Mouse (Mus musculus) spleen, postnatal 10 days (tissue): ENCODE data around the gene Sgsm2.
"Not testable (repeated sequence)": the region's sequence is repeated elsewhere in the genome, so short reads cannot be mapped to it uniquely, and the experiment has no call there.

Source experiments
- DNase-seq, 2 experiments: peaks; one replicate each; pipeline ENCODE4 v3.0.0; 2021 to 2022; ENCODE audit warnings: low spot score in 2 of 2

Sgsm2 gene

DNA sequence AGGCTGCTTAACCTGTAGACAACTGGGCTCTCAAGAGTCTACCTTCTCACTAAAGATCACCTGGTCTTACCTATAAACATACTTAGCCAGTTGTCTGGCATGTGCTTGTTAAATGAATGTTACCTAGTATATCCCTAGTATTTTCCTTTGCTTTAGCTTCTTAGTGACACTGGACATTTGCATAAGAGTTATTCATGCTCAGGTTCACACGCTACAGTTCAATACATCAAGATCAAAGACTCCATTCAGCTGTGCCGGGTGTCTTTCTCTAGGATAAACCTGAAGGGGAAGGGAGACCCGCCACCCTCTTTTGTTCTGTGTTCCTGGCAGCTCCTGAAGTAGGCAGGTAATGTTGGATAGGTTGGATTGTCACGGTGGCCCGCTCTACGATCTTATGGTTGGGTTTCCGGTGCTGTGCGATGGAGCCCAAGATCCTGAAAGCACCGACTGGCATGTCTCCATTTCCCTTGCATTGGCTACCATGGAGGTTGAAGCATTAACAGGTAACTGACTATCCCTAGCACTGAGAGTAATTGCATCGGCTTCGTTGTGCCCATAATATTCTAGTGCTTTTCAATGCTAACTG lies 67.8 kb downstream of the Sgsm2 start:
- DNase-seq, result peak in 1 of 2 experiments; percentile 17

DNA sequence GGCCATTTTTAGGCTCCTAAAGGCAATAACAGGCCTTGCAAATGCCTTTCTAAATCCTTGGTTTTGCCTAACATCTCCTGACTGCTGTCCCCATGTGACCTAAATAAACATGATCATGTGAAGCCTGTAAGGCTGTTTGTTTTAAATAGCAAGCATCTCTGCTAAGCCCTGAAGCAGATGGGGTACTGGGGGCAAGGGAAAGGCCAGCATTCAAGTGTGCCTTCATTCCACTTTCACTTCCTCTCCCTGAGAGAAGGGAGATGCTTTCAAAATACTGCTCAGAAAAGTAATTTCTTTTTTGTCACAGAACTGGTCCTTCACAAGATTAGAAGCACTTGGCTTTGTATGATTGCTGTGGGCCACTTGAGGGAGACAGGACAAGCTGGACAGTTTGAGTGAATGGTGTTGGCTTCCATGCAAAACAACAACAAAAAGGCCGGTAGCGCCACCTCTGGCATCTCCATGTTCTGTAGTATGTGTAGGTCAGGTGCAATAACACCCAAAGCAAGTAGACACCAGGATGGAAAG lies 68.4 kb downstream of the Sgsm2 start:
- peak; percentile 22 to 60 for DNase-seq

DNA sequence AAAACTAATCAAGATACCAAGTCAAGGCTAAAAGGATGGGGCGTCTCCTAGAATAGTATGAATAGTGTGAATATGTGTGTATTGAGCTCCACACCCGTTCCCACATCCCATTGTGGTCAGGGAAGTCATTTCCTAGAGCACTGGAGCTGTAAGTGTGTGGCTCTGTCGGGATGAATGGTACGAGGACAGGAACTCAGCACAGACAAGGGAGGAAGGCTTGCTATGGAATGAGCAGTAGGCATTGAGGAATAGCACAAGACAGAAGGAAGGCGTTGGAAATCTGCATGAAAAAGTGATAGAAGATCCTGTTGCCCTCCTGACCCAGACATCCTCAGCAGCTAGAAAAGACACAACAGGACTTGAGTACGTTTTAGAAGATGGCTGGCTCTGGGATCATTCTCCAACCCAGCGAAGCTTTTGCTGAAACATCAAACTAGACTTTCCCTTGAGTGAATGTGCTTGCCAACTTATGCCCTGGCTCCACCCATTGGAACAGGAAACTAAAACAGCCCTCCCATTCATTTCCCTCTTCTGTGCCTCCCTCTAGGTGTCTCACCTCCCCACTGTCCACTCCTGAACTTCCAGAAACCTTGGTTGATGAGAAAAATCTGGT lies 69.0 kb downstream of the Sgsm2 start:
- no peak for DNase-seq

DNA sequence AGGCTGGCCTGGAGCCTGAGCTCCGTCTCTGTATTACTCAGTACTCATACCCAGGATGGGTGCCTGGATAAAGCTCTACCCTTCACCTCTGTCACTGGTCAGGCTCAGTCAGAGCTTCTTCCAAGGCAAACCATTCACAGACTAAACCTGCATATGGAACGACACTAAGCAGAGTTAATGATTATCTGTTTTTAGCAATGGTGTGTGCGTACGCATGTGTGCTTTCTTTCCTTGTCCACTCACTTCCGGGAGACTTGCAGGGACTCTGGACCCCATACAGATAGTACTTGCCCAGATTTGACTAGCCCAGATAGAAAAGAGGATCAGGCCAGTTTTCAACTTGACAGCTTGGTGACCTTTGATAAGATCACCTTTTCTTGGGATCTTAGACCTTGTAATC lies 70.2 kb downstream of the Sgsm2 start:
- DNase-seq, result no peak

DNA sequence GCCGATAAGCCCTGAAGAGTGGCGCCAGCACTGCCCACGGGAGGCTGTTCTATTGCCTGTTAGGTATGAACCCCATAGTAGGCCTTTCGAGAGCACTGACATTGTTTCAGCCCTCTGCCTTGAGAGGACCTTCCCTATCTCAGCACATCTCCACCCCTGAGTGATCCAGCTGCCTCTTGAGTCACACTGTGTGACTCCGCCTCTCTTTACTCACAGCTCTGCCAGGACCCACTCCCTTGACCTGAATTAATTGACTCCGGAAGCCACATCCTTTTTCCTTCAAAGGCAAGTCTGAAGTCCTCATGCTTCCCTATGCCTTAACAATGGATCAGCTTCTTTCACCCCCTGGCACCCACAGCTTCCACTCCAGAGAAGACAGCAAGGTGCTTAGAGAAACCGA lies 70.7 kb downstream of the Sgsm2 start:
- no peak for DNase-seq

DNA sequence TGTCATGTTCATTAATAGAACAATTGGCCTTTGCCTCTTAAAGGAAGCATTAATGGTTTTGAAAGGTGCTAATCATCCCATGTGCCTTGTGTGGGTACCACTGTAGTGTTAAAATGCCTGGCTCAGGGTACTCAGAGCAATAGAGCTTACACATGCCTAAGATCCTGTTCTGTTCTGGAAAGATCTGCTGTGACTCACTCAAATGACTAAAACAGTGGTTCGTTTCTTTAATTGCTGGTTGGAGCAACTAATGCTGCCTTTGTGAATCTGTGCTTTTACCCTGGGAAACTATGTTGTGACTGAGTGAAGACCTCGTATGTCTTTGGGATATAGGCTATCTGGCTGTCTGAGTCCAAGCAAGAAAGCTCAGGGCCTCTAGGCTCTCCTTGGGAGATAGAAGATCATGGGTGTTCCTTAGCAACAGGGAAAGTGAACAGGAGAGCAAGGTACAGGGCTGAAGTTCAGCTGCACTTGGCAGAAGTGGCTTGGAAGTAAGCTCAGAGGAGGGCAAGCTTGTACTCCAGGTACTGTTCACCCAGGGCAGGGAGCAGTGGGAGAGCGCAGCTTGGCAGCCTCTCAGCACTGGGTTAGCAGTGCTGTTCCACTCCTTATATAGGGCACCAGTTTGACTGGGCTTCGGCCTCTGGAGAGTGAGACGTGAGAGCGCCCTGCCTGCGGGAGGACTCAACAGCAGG lies 74.0 kb downstream of the Sgsm2 start:
- DNase-seq, result no peak

DNA sequence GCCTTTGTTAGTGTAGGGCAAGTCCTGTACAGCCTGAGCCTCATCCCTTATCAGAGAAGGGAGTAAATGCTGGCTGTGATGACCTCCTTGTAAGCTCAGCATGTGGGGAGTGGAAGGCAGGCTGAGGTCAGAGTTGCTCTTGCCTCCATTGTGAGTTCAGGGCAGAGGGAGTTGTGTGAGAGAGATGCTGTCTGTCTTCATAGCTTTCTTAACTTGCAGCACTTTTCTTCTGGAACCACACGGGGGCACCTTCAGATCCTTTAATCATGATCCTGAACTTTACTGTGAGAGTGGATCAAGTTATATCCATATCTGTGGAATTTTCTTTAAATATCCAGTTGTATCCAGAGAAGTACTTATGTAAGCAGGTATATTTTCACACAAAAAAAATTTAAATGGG lies 75.4 kb downstream of the Sgsm2 start:
- DNase-seq, result no peak

DNA sequence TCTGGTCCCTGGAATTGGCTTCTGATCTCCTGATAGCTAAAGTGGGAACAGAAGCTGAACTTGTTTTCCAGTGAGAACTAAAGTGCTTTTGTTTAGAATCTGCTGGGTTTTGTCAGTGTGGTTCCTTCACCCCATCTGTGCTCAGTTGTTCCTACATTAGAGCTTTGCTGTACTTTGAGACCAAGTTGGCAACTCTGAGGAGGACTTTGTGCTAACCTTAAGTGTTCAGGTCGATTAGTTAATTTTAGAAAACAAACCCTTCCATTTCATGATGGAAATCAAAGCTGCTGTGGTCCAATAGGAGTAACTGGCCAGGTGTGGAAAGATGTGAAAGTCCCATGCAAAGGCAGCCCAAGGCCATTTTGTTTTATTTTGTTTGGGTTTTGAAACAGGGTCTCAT lies 75.9 kb downstream of the Sgsm2 start:
- DNase-seq, result no peak

DNA sequence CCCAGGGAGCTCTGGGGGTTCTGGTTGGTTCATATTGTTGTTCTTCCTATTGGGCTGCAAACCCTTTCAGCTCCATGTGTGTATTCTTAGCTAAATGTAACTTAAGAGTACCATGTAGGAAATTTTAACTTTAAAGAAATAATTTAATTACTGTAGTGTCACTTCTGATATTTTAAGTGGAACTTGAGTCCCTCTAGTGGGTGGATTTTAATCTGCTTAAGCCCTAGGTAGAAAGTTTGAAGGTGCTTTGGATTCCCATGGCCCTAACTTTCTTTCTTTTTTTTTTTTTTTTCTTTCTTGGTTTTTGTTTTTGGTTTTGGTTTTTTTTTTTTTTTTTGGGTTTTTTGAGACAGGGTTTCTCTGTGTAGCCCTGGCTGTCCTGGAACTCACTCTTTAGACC lies 81.1 kb downstream of the Sgsm2 start:
- no peak for DNase-seq

DNA sequence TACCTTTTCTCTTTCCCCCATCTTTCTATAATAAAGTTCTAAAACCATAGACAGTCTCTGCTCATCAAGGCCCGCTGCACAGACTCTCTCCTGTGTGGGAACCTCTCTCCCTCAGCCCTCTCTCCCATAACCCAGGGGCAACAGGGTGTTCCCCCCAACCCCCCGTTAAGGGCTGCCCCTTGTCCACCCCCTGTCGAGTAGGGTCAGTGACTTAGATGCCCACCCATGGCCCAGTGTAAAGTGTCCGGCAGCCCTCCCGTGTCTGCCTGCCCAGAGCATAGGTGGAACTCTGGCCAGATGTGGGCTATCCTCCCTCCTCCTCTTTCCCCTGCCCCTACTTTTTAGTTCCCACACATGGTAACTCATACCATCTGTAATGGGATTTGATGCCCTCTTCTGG lies 85.3 kb downstream of the Sgsm2 start:
- DNase-seq, result no peak

DNA sequence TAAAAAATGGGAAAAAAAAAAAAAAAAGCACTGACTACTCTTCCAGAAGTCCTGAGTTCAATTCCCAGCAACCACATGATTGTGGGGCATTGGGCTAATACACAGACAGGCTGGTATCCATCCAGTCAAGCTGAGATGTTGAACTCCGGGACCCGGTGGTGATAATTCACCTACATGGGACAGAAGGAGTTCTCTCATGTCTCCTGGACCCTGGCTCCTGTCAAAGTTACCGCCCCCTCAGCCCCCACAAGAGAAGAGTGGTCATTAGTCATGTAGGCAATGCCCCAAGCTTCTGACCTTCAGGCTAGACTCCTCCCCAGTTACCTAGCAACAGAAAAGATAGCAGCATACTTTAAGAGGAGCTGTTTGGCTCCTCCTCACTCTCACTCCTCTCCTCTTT lies 85.8 kb downstream of the Sgsm2 start:
- not testable (repeated sequence) for DNase-seq

DNA sequence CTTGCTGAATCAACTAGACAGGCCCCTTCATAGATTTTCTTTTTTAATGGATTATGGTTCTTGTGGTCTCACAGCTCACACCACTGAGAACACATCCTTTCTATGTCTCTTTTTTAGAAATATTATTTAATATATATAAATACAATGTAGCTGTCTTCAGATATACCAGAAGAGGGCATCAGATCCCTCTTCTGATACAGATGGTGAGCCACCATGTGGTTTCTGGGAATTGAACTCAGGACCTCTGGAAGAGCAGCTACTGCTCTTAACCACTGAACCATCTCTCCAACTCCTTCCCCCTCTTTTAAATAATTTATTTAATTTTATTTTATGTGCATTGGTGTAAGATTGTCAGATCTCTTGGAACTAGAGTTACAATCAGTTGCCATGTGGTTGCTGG lies 86.7 kb downstream of the Sgsm2 start:
- DNase-seq, result no peak

DNA sequence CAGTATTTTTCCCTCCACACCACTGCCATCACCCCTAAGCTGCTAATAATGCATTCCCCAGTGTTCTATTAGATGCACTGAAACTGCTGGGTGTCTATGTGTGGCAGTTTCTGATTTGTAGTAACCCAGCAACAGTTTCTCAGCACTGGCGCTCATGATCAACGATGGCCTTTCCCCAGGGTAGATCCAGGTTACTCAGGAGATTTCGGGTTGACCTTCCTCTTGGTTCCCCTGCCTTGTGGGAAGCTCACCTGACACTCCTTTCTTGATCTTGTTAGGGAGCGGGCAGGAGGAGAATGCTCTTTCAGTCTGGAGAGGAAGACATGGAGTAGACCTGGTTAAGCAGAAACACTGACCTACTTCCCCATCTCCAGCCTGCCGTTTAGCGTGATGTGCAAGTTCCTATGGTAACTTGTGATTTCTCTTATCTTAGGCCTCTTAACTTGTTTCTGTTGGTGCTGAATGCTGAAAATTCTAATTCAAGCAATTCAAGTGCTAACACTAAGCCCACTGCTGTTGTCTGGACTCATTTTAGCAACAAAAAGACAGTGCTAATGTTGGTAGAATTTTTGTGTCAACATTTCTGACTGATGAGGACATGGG lies 88.5 kb downstream of the Sgsm2 start:
- no peak for DNase-seq

DNA sequence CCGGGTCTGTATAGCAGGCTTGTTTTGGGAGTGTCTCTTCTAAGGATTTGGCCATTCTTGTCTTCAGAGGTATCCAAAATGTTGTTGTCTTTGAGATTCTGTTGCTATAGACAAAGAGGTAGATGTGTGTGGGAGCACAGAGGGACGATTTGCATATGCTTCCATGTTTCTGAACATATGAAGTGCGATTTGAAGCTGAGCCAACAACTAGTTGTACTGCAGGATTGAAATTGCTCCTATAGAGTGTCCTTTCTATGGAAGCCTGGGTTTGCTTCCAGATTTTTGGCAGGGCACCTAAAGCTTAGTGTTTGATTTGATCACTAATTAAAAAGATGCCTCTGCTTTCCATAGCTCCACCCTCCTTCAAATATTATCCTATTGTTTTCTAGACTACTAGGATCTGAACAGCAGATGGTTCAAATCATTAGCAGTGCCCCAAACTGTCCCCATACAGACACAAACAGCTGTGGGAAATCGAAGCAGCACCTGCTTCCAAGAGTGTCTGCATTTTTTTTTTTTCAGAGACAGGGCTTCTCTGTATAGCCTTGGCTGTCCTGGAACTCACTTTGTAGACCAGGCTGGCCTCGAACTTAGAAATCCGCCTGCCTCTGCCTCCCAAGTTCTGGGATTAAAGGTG lies 89.5 kb downstream of the Sgsm2 start:
- no peak for DNase-seq

DNA sequence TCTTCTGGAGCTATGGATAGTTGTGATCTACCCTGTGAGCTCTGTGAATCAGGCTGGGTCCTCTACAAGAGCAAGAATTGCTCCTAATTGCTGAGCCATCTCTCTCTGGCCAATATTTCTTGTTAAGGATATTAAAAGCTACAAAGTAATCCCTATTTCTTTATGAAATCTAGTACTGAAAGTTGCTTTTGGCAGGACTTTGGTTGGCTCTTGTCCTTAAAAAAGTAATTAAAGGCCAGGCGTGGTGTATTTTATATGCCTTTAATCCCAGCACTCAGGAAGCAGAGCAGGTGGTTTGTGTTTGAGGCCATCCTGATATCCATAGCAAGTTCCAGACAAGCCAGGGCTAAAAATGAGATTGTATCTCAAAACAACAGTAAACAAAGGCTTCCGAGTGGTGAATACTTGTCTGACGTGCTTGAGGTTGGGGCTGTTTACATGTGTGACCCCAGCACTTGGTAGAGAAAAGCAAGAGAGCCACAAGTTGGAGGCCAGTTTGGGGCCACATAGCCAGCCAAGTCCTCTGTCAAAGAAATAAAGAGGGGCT lies 92.7 kb downstream of the Sgsm2 start:
- no peak for DNase-seq

DNA sequence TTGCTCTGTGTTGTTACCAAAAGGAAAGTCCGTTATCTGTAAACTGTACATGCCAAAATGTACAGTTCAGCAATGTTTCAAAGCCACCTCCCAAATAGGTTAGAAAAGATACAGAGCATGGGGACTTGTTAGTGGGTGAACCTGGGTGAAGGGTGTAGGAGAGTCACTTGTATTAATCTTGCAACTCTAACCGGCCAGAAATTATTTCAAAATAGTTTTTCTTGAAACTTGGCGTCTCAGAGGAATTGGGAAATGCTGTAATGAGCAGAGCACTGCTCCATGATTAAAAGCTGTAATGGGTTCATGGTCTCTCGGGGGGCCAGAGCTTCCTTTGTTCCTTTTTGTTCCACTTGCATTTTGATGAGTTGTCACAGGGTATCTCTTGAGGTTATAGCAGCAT lies 96.2 kb downstream of the Sgsm2 start:
- DNase-seq, result no peak
